Mouse (Mus musculus) ovary, adult 2 months (tissue): ENCODE measurements around the gene Gm42742. TPM values are rescaled to one million over a fixed set of nuclear protein-coding genes. Genes with fewer than 3 reads are reported as not detected.

ENCODE experiments used
- polyA plus RNA-seq: library from polyadenylated mRNA; depleted of rRNA; stranded (reverse); fragments of >200 nt; gene quantifications from 2 replicates; pipeline ENCODE4 v1.2.3, GENCODE M21; 2012; rRNA removed

Gene Gm42742
- polyA plus RNA-seq: 60.7 and 61.9 TPM in 2 replicates

DNA sequence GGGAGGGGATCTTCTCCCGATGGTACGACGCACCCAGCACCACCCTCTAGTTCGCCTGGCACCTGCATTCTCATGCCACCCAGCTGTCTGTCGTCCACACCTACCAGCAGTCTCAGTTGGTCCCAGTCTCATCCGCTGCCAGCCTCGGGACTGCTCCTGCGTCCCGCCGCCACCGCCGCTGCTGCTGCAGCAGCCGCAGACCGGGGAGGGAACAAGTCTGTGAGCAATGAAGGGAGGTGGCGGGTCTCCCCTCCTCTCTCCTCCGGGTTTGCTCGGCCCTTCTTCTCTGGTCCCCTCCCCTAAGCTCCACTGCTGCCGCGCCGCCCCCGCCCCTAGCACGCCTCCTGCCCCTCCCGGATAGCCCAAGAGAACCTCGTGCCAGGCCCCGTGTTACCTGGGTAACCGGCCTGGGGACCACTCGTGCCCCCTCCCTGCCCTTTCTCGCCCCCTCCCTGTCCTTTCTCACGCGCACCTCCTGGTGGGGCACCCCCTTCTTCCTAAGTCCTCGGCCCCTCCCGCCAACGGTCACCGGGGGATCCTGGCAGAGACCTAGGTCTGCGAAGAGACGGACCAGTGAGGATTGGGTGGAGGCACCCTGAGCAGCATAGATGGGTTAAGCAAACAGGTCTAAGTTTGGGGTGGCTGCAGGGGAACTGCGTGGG, at the start of gene Gm42742, which contains the start of gene Prrt2:
Gm42742 (minus strand) TSS at position 197 of the 662 bp plus-strand sequence.
Prrt2 (minus strand) TSS at position 311 of the 662 bp plus-strand sequence.

GRCm38 (mm10) chr7:127041851-127042672, 21.2 kb upstream of the Gm42742 start, which contains the start of gene Kif22:
Kif22 (minus strand) TSS chr7:127042471.

GRCm38 (mm10) chr7:127026984-127027726, 6.3 kb upstream of the Gm42742 start, which contains the start of gene Maz:
Maz (minus strand) TSS chr7:127027037.

GRCm38 (mm10) chr7:127016971-127017949, 3.6 kb downstream of the Gm42742 start, which contains the start of gene Pagr1a:
Pagr1a (minus strand) TSS chr7:127017352.

GRCm38 (mm10) chr7:127016481-127016485, 4.6 kb downstream of the Gm42742 start, which contains the start of gene Pagr1b:
Pagr1b (minus strand) TSS chr7:127016484.

GRCm38 (mm10) chr7:127014320-127014719, 6.6 kb downstream of the Gm42742 start, which contains the start of gene Mvp:
Mvp (minus strand) TSS chr7:127014621.

DNA sequence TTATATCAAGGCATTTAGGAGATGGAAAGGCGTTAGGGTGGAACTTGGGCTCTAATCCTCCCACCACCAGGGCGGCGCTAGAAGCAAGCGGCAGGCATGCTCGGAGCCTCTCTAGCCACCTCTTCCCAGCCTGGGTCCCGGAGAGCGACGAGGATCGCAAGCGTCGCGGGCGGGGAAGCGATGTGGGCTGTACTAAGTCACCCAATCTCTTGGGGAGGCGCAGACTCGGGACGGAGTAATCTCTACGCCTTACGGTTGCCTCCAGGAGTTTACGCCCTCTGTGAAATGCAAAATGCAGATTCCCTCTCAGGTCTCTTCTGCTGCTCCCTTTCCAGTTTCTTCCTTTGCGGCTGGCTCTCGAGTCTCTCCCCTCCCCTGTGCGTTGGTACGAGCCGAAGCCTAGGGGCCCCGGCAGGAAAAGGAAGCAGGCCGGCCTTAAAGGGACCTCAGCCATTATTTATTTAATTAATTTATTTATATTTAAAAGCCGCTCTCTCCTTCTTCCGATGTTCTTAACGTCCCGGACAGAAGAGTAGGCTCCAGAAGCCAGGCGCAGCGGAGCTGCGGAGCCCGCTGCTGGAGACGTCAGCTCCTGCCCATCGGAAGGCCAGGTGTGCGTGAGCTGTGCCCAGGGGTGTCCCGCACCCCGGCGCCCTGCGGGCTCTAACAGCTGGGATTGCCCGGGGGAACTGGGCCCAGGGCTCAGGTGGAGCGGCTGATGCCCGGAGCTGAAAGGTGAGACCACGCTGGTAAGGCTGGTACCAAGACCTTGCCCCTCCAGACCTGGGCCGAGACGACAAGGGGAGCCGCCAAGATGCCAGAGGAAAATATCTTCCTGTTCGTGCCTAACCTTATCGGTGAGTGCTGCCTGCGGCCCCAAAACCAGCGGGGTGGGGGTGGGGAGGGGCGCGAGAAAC, 44.7 kb downstream of the Gm42742 start, which contains the start of gene Cdiptos:
Cdiptos (minus strand) TSS at position 149 of the 917 bp plus-strand sequence.

DNA sequence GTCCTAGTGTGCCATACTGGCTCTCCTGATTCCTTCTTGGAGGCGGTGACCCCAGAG, 45.2 kb downstream of the Gm42742 start, which contains the start of gene Cdipt:
Cdipt (plus strand) TSS at position 22 of the 57 bp plus-strand sequence.

Other genes starting within 250 kb of the Gm42742 start
- gene Ypel3, start 244.1 kb downstream of the Gm42742 start, polyA plus RNA-seq: 456 and 506 TPM in 2 replicates
- gene Tbx6, start 239.6 kb downstream of the Gm42742 start, polyA plus RNA-seq: 3.5 and 5.3 TPM in 2 replicates
- 245 and 279 TPM in 2 replicates for gene Ppp4c, start 228.6 kb downstream of the Gm42742 start, polyA plus RNA-seq
- 8.3 and 9.0 TPM in 2 replicates for gene Fam57b, start 223.4 kb downstream of the Gm42742 start, polyA plus RNA-seq
- not detected in 2 replicates for gene 4930451I11Rik, start 189.5 kb downstream of the Gm42742 start, polyA plus RNA-seq
- 0.12 and 0.45 TPM in 2 replicates for gene Doc2a, start 173.7 kb downstream of the Gm42742 start, polyA plus RNA-seq
- 11.2 and 13.2 TPM in 2 replicates for gene Hirip3, start 159.1 kb downstream of the Gm42742 start, polyA plus RNA-seq
- 82.1 and 86.8 TPM in 2 replicates for gene Ino80e, start 158.7 kb downstream of the Gm42742 start, polyA plus RNA-seq
- 167 and 168 TPM in 2 replicates for gene Taok2, start 136.4 kb downstream of the Gm42742 start, polyA plus RNA-seq
- gene Tmem219, start 98.2 kb downstream of the Gm42742 start, polyA plus RNA-seq: 86.4 and 116 TPM in 2 replicates
- 44.3 and 45.2 TPM in 2 replicates for gene Kctd13, start 92.2 kb downstream of the Gm42742 start, polyA plus RNA-seq
- gene Asphd1, start 71.5 kb downstream of the Gm42742 start, polyA plus RNA-seq: 0.18 and 0.73 TPM in 2 replicates
- 12.3 and 14.6 TPM in 2 replicates for gene Sez6l2, start 70.5 kb downstream of the Gm42742 start, polyA plus RNA-seq
- gene Cdipt, start 45.2 kb downstream of the Gm42742 start, polyA plus RNA-seq: 307 and 318 TPM in 2 replicates
- 2.1 and 2.2 TPM in 2 replicates for gene Cdiptos, start 45.0 kb downstream of the Gm42742 start, polyA plus RNA-seq
- 82.1 and 99.8 TPM in 2 replicates for gene Mvp, start 6.5 kb downstream of the Gm42742 start, polyA plus RNA-seq
- gene Pagr1b, start 4.6 kb downstream of the Gm42742 start, polyA plus RNA-seq: 2.2 and 4.7 TPM in 2 replicates
- gene Pagr1a, start 3.7 kb downstream of the Gm42742 start, polyA plus RNA-seq: 1.3 and 3.5 TPM in 2 replicates
- 20.6 and 34.9 TPM in 2 replicates for gene Prrt2, start 114 bp upstream of the Gm42742 start, polyA plus RNA-seq
- gene Maz, start 5.9 kb upstream of the Gm42742 start, polyA plus RNA-seq: 393 and 433 TPM in 2 replicates
- gene Kif22, start 21.4 kb upstream of the Gm42742 start, polyA plus RNA-seq: 6.5 and 11.3 TPM in 2 replicates
- 4.6 and 8.5 TPM in 2 replicates for gene Zg16, start 66.2 kb upstream of the Gm42742 start, polyA plus RNA-seq
- 31.3 and 37.2 TPM in 2 replicates for gene AI467606, start 70.3 kb upstream of the Gm42742 start, polyA plus RNA-seq
- gene Qprt, start 101.1 kb upstream of the Gm42742 start, polyA plus RNA-seq: 2.5 and 3.0 TPM in 2 replicates
- gene Spn, start 116.7 kb upstream of the Gm42742 start, polyA plus RNA-seq: 2.0 and 2.2 TPM in 2 replicates
- gene Cd2bp2, start 175.0 kb upstream of the Gm42742 start, polyA plus RNA-seq: 22.5 and 27.3 TPM in 2 replicates
- 37.8 and 46.0 TPM in 2 replicates for gene Tbc1d10b, start 187.4 kb upstream of the Gm42742 start, polyA plus RNA-seq
- 0.89 and 1.2 TPM in 2 replicates for gene Mylpf, start 187.8 kb upstream of the Gm42742 start, polyA plus RNA-seq
- gene Zfp553, start 212.0 kb upstream of the Gm42742 start, polyA plus RNA-seq: 30.4 and 32.0 TPM in 2 replicates
- 13.9 and 22.8 TPM in 2 replicates for gene Sept1, start 212.0 kb upstream of the Gm42742 start, polyA plus RNA-seq
- 290 and 471 TPM in 2 replicates for gene Zfp771, start 223.2 kb upstream of the Gm42742 start, polyA plus RNA-seq
- gene Dctpp1, start 239.6 kb upstream of the Gm42742 start, polyA plus RNA-seq: 82.3 and 102 TPM in 2 replicates